Mouse (Mus musculus): ENCODE data around the gene Casp2. TPM values are rescaled to one million over a fixed set of nuclear protein-coding genes. Genes with fewer than 3 reads are reported as not detected.

Gene Casp2
- total and polyA plus RNA-seq, 2 experiments from 2014 or later = 24.7 to 54.0 TPM

GRCm38 (mm10) chr6:42326509-42326908 is 61.7 kb downstream of the Casp2 start:
- H3K27ac ChIP-seq (ENCODE audit: low read depth, low read length) = no peak overlapping the region
- no peak overlapping the region for H3K4me2 ChIP-seq (ENCODE audit: low read depth)
- no peak overlapping the region for H3K9ac ChIP-seq
- no peaks in the 10 kb centered on the region for H3K4me1 ChIP-seq (ENCODE audit: insufficient read depth)
- H3K9me3 ChIP-seq (ENCODE audit: low read length) = no peaks in the 10 kb centered on the region
- H3K36me3 ChIP-seq (ENCODE audit: insufficient read depth) = no peaks in the 10 kb centered on the region
- ATAC-seq (no peak), DNase-seq (no peak)
- WGBS = 96% methylated on average over 3 of the region's 3 CpGs
- TF ChIP-seq CTCF (IDR thresholded peaks at IDR 0.05; ENCODE audit: low read depth) = no peak
- H3K4me3 ChIP-seq (ENCODE audit: low read depth, low read length) = no peak overlapping the region
- no peaks in the 10 kb centered on the region for H3K27me3 ChIP-seq (ENCODE audit: insufficient read depth, low read length)

GRCm38 (mm10) chr6:42328757-42329156 is 64.0 kb downstream of the Casp2 start:
- no peak for TF ChIP-seq CTCF (IDR thresholded peaks at IDR 0.05; ENCODE audit: low read depth)
- H3K4me3 ChIP-seq (ENCODE audit: low read depth, low read length) = no peak overlapping the region
- H3K4me1 ChIP-seq (ENCODE audit: insufficient read depth) = no peaks in the 10 kb centered on the region
- H3K4me2 ChIP-seq (ENCODE audit: low read depth) = no peak overlapping the region
- no peak overlapping the region for H3K27ac ChIP-seq (ENCODE audit: low read depth, low read length)
- no peak overlapping the region for H3K9ac ChIP-seq
- no peaks in the 10 kb centered on the region for H3K36me3 ChIP-seq (ENCODE audit: insufficient read depth)
- H3K9me3 ChIP-seq (ENCODE audit: low read length) = no peaks in the 10 kb centered on the region
- H3K27me3 ChIP-seq (ENCODE audit: insufficient read depth, low read length) = no peaks in the 10 kb centered on the region
- DNase-seq (no peak), ATAC-seq (no peak)
- WGBS = 81% methylated on average over 3 of the region's 3 CpGs

GRCm38 (mm10) chr6:42330216-42330615 is 65.4 kb downstream of the Casp2 start:
- no peak for TF ChIP-seq CTCF (IDR thresholded peaks at IDR 0.05; ENCODE audit: low read depth)
- Histone ChIP-seq H3K9ac (no peak overlapping the region), H3K36me3 (ENCODE audit: insufficient read depth) (no peaks in the 10 kb centered on the region), H3K9me3 (ENCODE audit: low read length) (no peaks in the 10 kb centered on the region), H3K4me1 (ENCODE audit: insufficient read depth) (no peaks in the 10 kb centered on the region), H3K27me3 (ENCODE audit: insufficient read depth, low read length) (no peaks in the 10 kb centered on the region), H3K4me3 (ENCODE audit: low read depth, low read length) (no peak overlapping the region), H3K27ac (ENCODE audit: low read depth, low read length) (no peak overlapping the region), H3K4me2 (ENCODE audit: low read depth) (no peak overlapping the region)
- 80% methylated on average over 3 of the region's 3 CpGs for WGBS
- no peak for ATAC-seq
- no peak for DNase-seq

DNA sequence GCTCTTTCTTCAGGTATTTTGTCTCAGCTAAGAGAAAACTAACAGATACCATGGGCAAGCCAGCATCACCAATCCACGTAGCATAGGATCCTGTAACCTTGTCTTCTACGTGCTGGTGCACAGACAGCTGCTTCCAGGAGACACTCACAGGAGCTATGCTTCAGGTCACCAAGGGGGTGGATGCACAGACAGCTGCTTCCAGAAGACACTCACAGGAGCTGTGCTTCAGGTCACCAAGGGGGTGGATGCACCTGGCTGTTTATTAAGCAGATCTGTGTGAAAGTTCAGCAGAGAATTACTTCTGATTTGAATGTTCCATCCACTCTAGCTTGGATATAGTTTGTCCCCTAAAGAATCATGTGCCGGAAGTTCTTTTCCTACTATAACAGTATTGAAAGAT is 66.2 kb downstream of the Casp2 start:
- Histone ChIP-seq H3K4me1 (ENCODE audit: insufficient read depth) (no peaks in the 10 kb centered on the region), H3K9ac (no peak overlapping the region), H3K4me2 (ENCODE audit: low read depth) (no peak overlapping the region), H3K27me3 (ENCODE audit: insufficient read depth, low read length) (no peaks in the 10 kb centered on the region), H3K36me3 (ENCODE audit: insufficient read depth) (no peaks in the 10 kb centered on the region), H3K9me3 (ENCODE audit: low read length) (no peaks in the 10 kb centered on the region), H3K27ac (ENCODE audit: low read depth, low read length) (no peak overlapping the region), H3K4me3 (ENCODE audit: low read depth, low read length) (no peak overlapping the region)
- WGBS = 93% methylated on average over 3 of the region's 3 CpGs
- TF ChIP-seq CTCF (IDR thresholded peaks at IDR 0.05; ENCODE audit: low read depth) = no peak
- no peak for ATAC-seq
- DNase-seq = no peak

Other genes with a start within 250 kb of the Casp2 start
- not detected in 2 replicates for gene Sva, start 226.6 kb upstream of the Casp2 start, total RNA-seq (2014; rRNA removed)
- gene Sva, start 226.6 kb upstream of the Casp2 start, polyA plus RNA-seq (2015; fragmentation: Nextera tagmentation; extraction: Ambion mirVana) = not detected in 2 replicates
- not detected in 2 replicates for gene Tas2r139, start 124.0 kb upstream of the Casp2 start, total RNA-seq (2014; rRNA removed)
- not detected in 2 replicates for gene Tas2r139, start 124.0 kb upstream of the Casp2 start, polyA plus RNA-seq (2015; fragmentation: Nextera tagmentation; extraction: Ambion mirVana)
- gene Tas2r144, start 49.7 kb upstream of the Casp2 start, total RNA-seq (2014; rRNA removed) = not detected in 2 replicates
- not detected in 2 replicates for gene Tas2r144, start 49.7 kb upstream of the Casp2 start, polyA plus RNA-seq (2015; fragmentation: Nextera tagmentation; extraction: Ambion mirVana)
- gene Gstk1, start 19.1 kb upstream of the Casp2 start, total RNA-seq (2014; rRNA removed) = 6.8 and 7.3 TPM in 2 replicates
- 9.4 and 9.8 TPM in 2 replicates for gene Gstk1, start 19.1 kb upstream of the Casp2 start, polyA plus RNA-seq (2015; fragmentation: Nextera tagmentation; extraction: Ambion mirVana)
- not detected in 2 replicates for gene Tmem139, start 3.0 kb upstream of the Casp2 start, total RNA-seq (2014; rRNA removed)
- 0.24 TPM in 1 of 2 replicates, not detected in the other for gene Tmem139, start 3.0 kb upstream of the Casp2 start, polyA plus RNA-seq (2015; fragmentation: Nextera tagmentation; extraction: Ambion mirVana)
- 1.8 and 3.3 TPM in 2 replicates for gene Clcn1, start 21.7 kb downstream of the Casp2 start, total RNA-seq (2014; rRNA removed)
- 0.55 and 0.74 TPM in 2 replicates for gene Clcn1, start 21.7 kb downstream of the Casp2 start, polyA plus RNA-seq (2015; fragmentation: Nextera tagmentation; extraction: Ambion mirVana)
- gene Fam131b, start 59.7 kb downstream of the Casp2 start, total RNA-seq (2014; rRNA removed) = 59.2 and 72.2 TPM in 2 replicates
- 5.3 and 5.6 TPM in 2 replicates for gene Fam131b, start 59.7 kb downstream of the Casp2 start, polyA plus RNA-seq (2015; fragmentation: Nextera tagmentation; extraction: Ambion mirVana)
- gene Zyx, start 84.6 kb downstream of the Casp2 start, total RNA-seq (2014; rRNA removed) = 30.5 and 35.6 TPM in 2 replicates
- gene Zyx, start 84.6 kb downstream of the Casp2 start, polyA plus RNA-seq (2015; fragmentation: Nextera tagmentation; extraction: Ambion mirVana) = 43.5 and 51.6 TPM in 2 replicates
- gene Epha1, start 108.3 kb downstream of the Casp2 start, total RNA-seq (2014; rRNA removed) = 0.62 and 0.86 TPM in 2 replicates
- gene Epha1, start 108.3 kb downstream of the Casp2 start, polyA plus RNA-seq (2015; fragmentation: Nextera tagmentation; extraction: Ambion mirVana) = 0.20 and 0.67 TPM in 2 replicates
- not detected in 2 replicates for gene Tas2r143, start 135.3 kb downstream of the Casp2 start, total RNA-seq (2014; rRNA removed)
- not detected in 2 replicates for gene Tas2r143, start 135.3 kb downstream of the Casp2 start, polyA plus RNA-seq (2015; fragmentation: Nextera tagmentation; extraction: Ambion mirVana)
- 0.77 TPM in 1 of 2 replicates, not detected in the other for gene Tas2r135, start 140.4 kb downstream of the Casp2 start, total RNA-seq (2014; rRNA removed)
- gene Tas2r135, start 140.4 kb downstream of the Casp2 start, polyA plus RNA-seq (2015; fragmentation: Nextera tagmentation; extraction: Ambion mirVana) = not detected in 2 replicates
- not detected in 2 replicates for gene Tas2r126, start 169.6 kb downstream of the Casp2 start, total RNA-seq (2014; rRNA removed)
- gene Tas2r126, start 169.6 kb downstream of the Casp2 start, polyA plus RNA-seq (2015; fragmentation: Nextera tagmentation; extraction: Ambion mirVana) = not detected in 2 replicates
- not detected in 2 replicates for gene Olfr458, start 200.2 kb downstream of the Casp2 start, total RNA-seq (2014; rRNA removed)
- not detected in 2 replicates for gene Olfr458, start 200.2 kb downstream of the Casp2 start, polyA plus RNA-seq (2015; fragmentation: Nextera tagmentation; extraction: Ambion mirVana)
- gene Olfr457, start 211.3 kb downstream of the Casp2 start, total RNA-seq (2014; rRNA removed) = not detected in 2 replicates
- gene Olfr457, start 211.3 kb downstream of the Casp2 start, polyA plus RNA-seq (2015; fragmentation: Nextera tagmentation; extraction: Ambion mirVana) = not detected in 2 replicates
- gene Olfr456, start 222.2 kb downstream of the Casp2 start, total RNA-seq (2014; rRNA removed) = 0.15 TPM in 1 of 2 replicates, not detected in the other
- not detected in 2 replicates for gene Olfr456, start 222.2 kb downstream of the Casp2 start, polyA plus RNA-seq (2015; fragmentation: Nextera tagmentation; extraction: Ambion mirVana)

Measured in forebrain, postnatal 0 days (tissue).